ENCODE assay signal across 13 mouse cellular contexts in the genomic region with DNA sequence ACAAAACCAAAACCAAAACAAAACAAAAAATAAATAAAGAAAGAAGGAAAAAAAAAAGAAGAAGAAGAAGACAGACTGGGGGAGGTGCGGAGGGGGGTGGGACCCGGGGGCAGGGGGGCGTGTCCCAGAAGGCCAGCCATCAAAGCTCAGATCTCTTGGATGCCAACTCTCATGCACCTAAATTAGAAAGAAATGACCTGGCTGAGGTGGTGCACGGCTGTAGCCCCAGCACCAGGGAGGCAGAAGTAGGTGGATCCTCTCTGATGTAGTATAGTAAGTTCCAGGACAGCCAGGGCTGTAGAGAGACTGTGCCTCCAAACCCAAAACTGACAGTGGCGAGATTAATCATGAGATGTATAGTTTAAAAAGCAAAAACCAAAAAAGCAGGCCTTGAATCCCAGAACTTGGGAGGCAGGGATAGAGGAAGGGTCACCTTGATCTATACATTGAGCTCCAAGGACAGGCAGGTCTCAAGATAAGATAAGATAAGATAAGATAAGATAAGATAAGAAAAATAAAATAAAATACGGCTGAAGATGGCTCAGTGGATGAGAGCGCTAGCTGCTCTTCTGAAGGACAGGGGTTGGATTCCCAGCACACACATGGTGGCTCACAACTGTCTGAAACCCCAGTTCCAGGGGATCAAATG. TPM values are rescaled to one million over a fixed set of nuclear protein-coding genes. Genes with fewer than 3 reads are reported as not detected.
A peak's percentile ranks its signal among the peaks of the same experiment; 100 is the strongest.
DNase-seq lines count a peak whose midpoint lies in the region; ATAC-seq and TF ChIP-seq lines count a peak whose summit lies in the region.
"Had no signal": no experiment of that assay in that cellular context is flagged by ENCODE, and none has a peak within 500 bp of the region (broad histone marks: within the 10 kb centered on the region; RNA-seq: fewer than 3 reads in every experiment).

No protein-coding gene starts in this region.

- 0 out of 2 replicates have a peak, but pooled peaks have one; percentile 27 for ATAC-seq in forebrain, embryonic 12.5 days (ENCODE audit: low FRiP score)
- no peak for ATAC-seq in forebrain, embryonic 15.5 days (replicated peaks)
- no peak for ATAC-seq in liver, embryonic 15.5 days (ENCODE audit: insufficient read depth)

- DNase-seq in thymus, adult 2 months, result peak; percentile 13
- no peak for DNase-seq in thymus, postnatal 36 days
- DNase-seq in thymus, postnatal 4 days, result peak; percentile 55
- no peak for DNase-seq in right cerebral cortex, adult 18-20 months
- no peak for DNase-seq in T-cell, adult 2 months (ENCODE audit: low spot score)

- H3K27ac ChIP-seq in forebrain, embryonic 12.5 days, result no peak overlapping the region
- no peak overlapping the region for H3K27ac ChIP-seq in forebrain, embryonic 15.5 days (replicated peaks)
- H3K27ac ChIP-seq in thymus, adult 2 months (ENCODE audit: control insufficient read depth, insufficient read depth, low read length), result peak overlapping the region; percentile 30; the same call in 1 of the 2 replicates
- no peak overlapping the region for H3K27ac ChIP-seq in liver, embryonic 15.5 days (replicated peaks)
- H3K27ac ChIP-seq: embryonic facial prominence, embryonic 10.5 days; hindbrain, embryonic 14.5 days; limb, embryonic 10.5 days; midbrain, embryonic 15.5 days; neural tube, embryonic 15.5 days had no signal

- no peak overlapping the region for H3K4me3 ChIP-seq in forebrain, embryonic 12.5 days (replicated peaks)
- no peak overlapping the region for H3K4me3 ChIP-seq in forebrain, embryonic 15.5 days
- H3K4me3 ChIP-seq in thymus, adult 2 months (ENCODE audit: control insufficient read depth, insufficient read depth, low read length), result no peak overlapping the region
- H3K4me3 ChIP-seq in liver, embryonic 15.5 days (replicated peaks), result peak overlapping the region; percentile 49
- H3K4me3 ChIP-seq: embryonic facial prominence, embryonic 10.5 days; limb, embryonic 10.5 days; midbrain, embryonic 15.5 days; neural tube, embryonic 15.5 days had no signal

- H3K4me2 ChIP-seq in forebrain, embryonic 12.5 days, result no peak overlapping the region
- H3K4me2 ChIP-seq in forebrain, embryonic 15.5 days (replicated peaks), result no peak overlapping the region
- peak overlapping the region; percentile 54 for H3K4me2 ChIP-seq in liver, embryonic 15.5 days
- H3K4me2 ChIP-seq: hindbrain, embryonic 14.5 days; midbrain, embryonic 15.5 days; neural tube, embryonic 15.5 days had no signal

- WGBS in forebrain, embryonic 12.5 days, result 75% methylated on average over 7 of the region's 7 CpGs
- WGBS in forebrain, embryonic 15.5 days, result 82% methylated on average over 7 of the region's 7 CpGs
- 60% methylated on average over 7 of the region's 7 CpGs for WGBS in thymus, adult 2 months
- 48% methylated on average over 7 of the region's 7 CpGs for WGBS in liver, embryonic 15.5 days (ENCODE audit: insufficient replicate concordance)

- no peak for TF ChIP-seq CTCF in thymus, adult 2 months (IDR thresholded peaks at IDR 0.05; ENCODE audit: borderline replicate concordance, control insufficient read depth, extremely low read depth, insufficient read depth, low read length, poor library complexity)

- no peak for TF ChIP-seq POLR2A in thymus, adult 2 months (IDR thresholded peaks at IDR 0.05; ENCODE audit: control insufficient read depth, extremely low read depth, insufficient read depth, low read length, poor library complexity)

- H3K27me3 ChIP-seq in forebrain, embryonic 12.5 days, result no peaks in the 10 kb centered on the region
- H3K27me3 ChIP-seq in forebrain, embryonic 15.5 days, result no peaks in the 10 kb centered on the region
- H3K27me3 ChIP-seq in thymus, adult 2 months (ENCODE audit: control insufficient read depth, insufficient read depth, low read length), result no peaks in the 10 kb centered on the region
- no peaks in the 10 kb centered on the region for H3K27me3 ChIP-seq in liver, embryonic 15.5 days
- H3K27me3 ChIP-seq: midbrain, embryonic 15.5 days; neural tube, embryonic 15.5 days had no signal

- no peaks in the 10 kb centered on the region for H3K36me3 ChIP-seq in forebrain, embryonic 12.5 days (replicated peaks)
- H3K36me3 ChIP-seq in forebrain, embryonic 15.5 days, result no peaks in the 10 kb centered on the region
- no peaks in the 10 kb centered on the region for H3K36me3 ChIP-seq in thymus, adult 2 months (ENCODE audit: control insufficient read depth, insufficient read depth, low read length)
- no peaks in the 10 kb centered on the region for H3K36me3 ChIP-seq in liver, embryonic 15.5 days (replicated peaks)
- H3K36me3 ChIP-seq: embryonic facial prominence, embryonic 10.5 days; limb, embryonic 10.5 days; midbrain, embryonic 15.5 days; neural tube, embryonic 15.5 days had no signal

- H3K9ac ChIP-seq in forebrain, embryonic 12.5 days, result no peak overlapping the region
- no peak overlapping the region for H3K9ac ChIP-seq in forebrain, embryonic 15.5 days (replicated peaks)
- no peak overlapping the region for H3K9ac ChIP-seq in liver, embryonic 15.5 days
- H3K9ac ChIP-seq: hindbrain, embryonic 14.5 days; midbrain, embryonic 15.5 days; neural tube, embryonic 15.5 days had no signal

- H3K9me3 ChIP-seq in forebrain, embryonic 12.5 days, result 0 out of 2 replicates have a peak, but pooled peaks cover 2% of the 10 kb centered on the region
- H3K9me3 ChIP-seq in forebrain, embryonic 15.5 days, result no peaks in the 10 kb centered on the region
- H3K9me3 ChIP-seq in liver, embryonic 15.5 days (replicated peaks), result no peaks in the 10 kb centered on the region
- H3K9me3 ChIP-seq: embryonic facial prominence, embryonic 10.5 days; limb, embryonic 10.5 days; midbrain, embryonic 15.5 days; neural tube, embryonic 15.5 days had no signal

- no peaks in the 10 kb centered on the region for H3K4me1 ChIP-seq in forebrain, embryonic 12.5 days
- H3K4me1 ChIP-seq in forebrain, embryonic 15.5 days, result no peaks in the 10 kb centered on the region; the same call in 1 of the 2 replicates
- H3K4me1 ChIP-seq in thymus, adult 2 months (replicated peaks; ENCODE audit: control insufficient read depth, insufficient read depth, low read length), result peaks cover 16% of the 10 kb centered on the region
- H3K4me1 ChIP-seq in liver, embryonic 15.5 days (replicated peaks), result peaks cover 8% of the 10 kb centered on the region
- H3K4me1 ChIP-seq: embryonic facial prominence, embryonic 10.5 days; limb, embryonic 10.5 days; midbrain, embryonic 15.5 days; neural tube, embryonic 15.5 days had no signal

RNA-seq across cellular contexts. Expression of a gene that starts 14.3 kb away (rescaled TPM):
- 711 and 747 TPM in 2 replicates for polyA plus RNA-seq in forebrain, embryonic 12.5 days (2016; fragmentation: Nextera tagmentation; extraction: Ambion mirVana)
- polyA plus RNA-seq in forebrain, embryonic 15.5 days (2015; fragmentation: Nextera tagmentation; extraction: Ambion mirVana), result 581 and 585 TPM in 2 replicates
- polyA plus RNA-seq in thymus, adult 2 months (2012; rRNA removed), result 151 and 184 TPM in 2 replicates
- polyA plus RNA-seq in liver, embryonic 15.5 days (2015; fragmentation: Nextera tagmentation; extraction: Ambion mirVana), result 281 and 346 TPM in 2 replicates

RNA-seq across cellular contexts. Expression of a gene that starts 17.1 kb away (rescaled TPM):
- 19.9 and 22.9 TPM in 2 replicates for polyA plus RNA-seq in forebrain, embryonic 12.5 days (2016; fragmentation: Nextera tagmentation; extraction: Ambion mirVana)
- 16.3 and 17.8 TPM in 2 replicates for polyA plus RNA-seq in forebrain, embryonic 15.5 days (2015; fragmentation: Nextera tagmentation; extraction: Ambion mirVana)
- polyA plus RNA-seq in thymus, adult 2 months (2012; rRNA removed), result 17.4 and 19.3 TPM in 2 replicates
- polyA plus RNA-seq in liver, embryonic 15.5 days (2015; fragmentation: Nextera tagmentation; extraction: Ambion mirVana), result 3.5 and 3.9 TPM in 2 replicates

RNA-seq across cellular contexts. Expression of a gene that starts 21.9 kb away (rescaled TPM):
- 19.6 and 20.4 TPM in 2 replicates for polyA plus RNA-seq in forebrain, embryonic 12.5 days (2016; fragmentation: Nextera tagmentation; extraction: Ambion mirVana)
- 20.2 and 20.8 TPM in 2 replicates for polyA plus RNA-seq in forebrain, embryonic 15.5 days (2015; fragmentation: Nextera tagmentation; extraction: Ambion mirVana)
- polyA plus RNA-seq in thymus, adult 2 months (2012; rRNA removed), result 6.1 and 7.1 TPM in 2 replicates
- 8.7 and 10.1 TPM in 2 replicates for polyA plus RNA-seq in liver, embryonic 15.5 days (2015; fragmentation: Nextera tagmentation; extraction: Ambion mirVana)

RNA-seq across cellular contexts. Expression of a gene that starts 56.7 kb away (rescaled TPM):
- polyA plus RNA-seq in forebrain, embryonic 12.5 days (2016; fragmentation: Nextera tagmentation; extraction: Ambion mirVana), result 0.87 and 0.93 TPM in 2 replicates
- 1.3 and 1.5 TPM in 2 replicates for polyA plus RNA-seq in forebrain, embryonic 15.5 days (2015; fragmentation: Nextera tagmentation; extraction: Ambion mirVana)
- polyA plus RNA-seq in thymus, adult 2 months (2012; rRNA removed), result 5.2 and 6.0 TPM in 2 replicates
- polyA plus RNA-seq in liver, embryonic 15.5 days (2015; fragmentation: Nextera tagmentation; extraction: Ambion mirVana), result 0.43 and 0.44 TPM in 2 replicates

Comparison
In these comparisons a context has a peak if more than half of its experiments do, and no peak if none do; other contexts are left out.
1. DNase-seq: peak in thymus, adult 2 months (single experiment) and thymus, postnatal 4 days (single experiment); none in thymus, postnatal 36 days (0 of 2), right cerebral cortex, adult 18-20 months (single experiment) and T-cell, adult 2 months (single experiment).